Mouse (Mus musculus): Measurements from ENCODE around the gene Odf3. TPM values are rescaled to one million over a fixed set of nuclear protein-coding genes. Genes with fewer than 3 reads are reported as not detected.
"Not testable (repeated sequence)": the region's sequence is repeated elsewhere in the genome, so short reads cannot be mapped to it uniquely, and the experiment has no call there.

The Odf3 gene
- total RNA-seq, 2 experiments from 2014 or later = not detected

GRCm38 (mm10) chr7:140881696-140882468, 34.3 kb downstream of the Odf3 start, which contains the start of the genes Psmd13 and Sirt3:
TSS of gene Psmd13 (plus strand) at chr7:140881968.
TSS of gene Sirt3 (minus strand) at chr7:140882309.
- peak; percentile 93 for DNase-seq

DNA sequence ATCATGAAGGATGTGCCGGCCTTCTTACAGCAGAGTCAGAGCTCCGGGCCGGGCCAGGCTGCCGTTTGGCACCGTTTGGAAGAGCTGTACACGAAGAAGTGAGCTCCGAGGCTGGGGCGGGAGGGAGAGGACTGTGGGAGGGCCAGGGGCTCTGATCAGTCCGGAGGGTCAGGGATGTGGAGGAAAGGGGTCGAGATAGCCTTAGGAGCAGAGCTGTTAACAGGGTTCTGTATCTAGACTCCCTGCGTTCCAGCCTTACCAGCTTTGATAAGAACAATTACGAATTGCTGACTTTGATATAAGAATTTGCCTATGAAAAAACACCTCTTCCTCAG, 34.8 kb downstream of the Odf3 start:
- no peak for DNase-seq

GRCm38 (mm10) chr7:140890636-140891035, 43.0 kb downstream of the Odf3 start:
- not testable (repeated sequence) for DNase-seq

- DNase-seq = no peak
Observed at GRCm38 (mm10) chr7:140894031-140894430, 46.4 kb downstream of the Odf3 start.

- no peak for DNase-seq
Observed at GRCm38 (mm10) chr7:140894611-140895010, 47.0 kb downstream of the Odf3 start.

GRCm38 (mm10) chr7:140897863-140898262, 50.3 kb downstream of the Odf3 start:
- DNase-seq = no peak

GRCm38 (mm10) chr7:140899121-140899520, 51.5 kb downstream of the Odf3 start:
- no peak for DNase-seq

DNA sequence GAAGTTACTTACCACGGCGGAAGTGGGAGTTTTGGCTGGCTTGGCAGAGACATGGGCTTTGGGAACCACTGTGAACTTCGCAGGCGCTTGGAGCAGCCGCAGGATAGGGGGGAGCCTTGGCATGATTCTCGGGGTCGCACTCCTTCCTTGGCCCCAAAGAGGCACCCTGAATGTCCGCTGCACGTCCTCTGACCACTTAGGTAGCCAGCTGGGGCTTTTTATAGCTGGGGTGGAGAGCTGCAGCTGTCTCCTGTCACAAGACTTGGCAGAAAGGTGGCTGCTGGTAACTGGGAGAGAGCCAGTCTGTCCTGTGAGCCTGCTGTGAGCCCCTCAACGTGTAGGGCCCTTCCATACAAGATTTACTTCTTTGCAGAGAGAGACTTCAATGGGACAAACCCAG, 52.6 kb downstream of the Odf3 start, which contains the start of gene Cox8b:
TSS of gene Cox8b (minus strand) at position 227 of the 400 bp plus-strand sequence.
- no peak for DNase-seq

Other genes with a start within 250 kb of the Odf3 start
- under 1 TPM; 0.43 to 0.45 TPM for gene Olfr46, start 246.5 kb upstream of the Odf3 start, total RNA-seq (2021)
- under 1 TPM in 1 of 2 experiments, not detected in 1; 0.37 TPM for gene Olfr61, start 218.8 kb upstream of the Odf3 start, total RNA-seq (2021)
- gene Olfr53, start 201.4 kb upstream of the Odf3 start, total RNA-seq (2021) = not detected
- under 1 TPM; 0.17 to 0.43 TPM for gene Olfr539, start 187.9 kb upstream of the Odf3 start, total RNA-seq (2021)
- under 1 TPM; 0.10 TPM for gene Olfr45, start 165.9 kb upstream of the Odf3 start, total RNA-seq (2021)
- not detected for gene Olfr541, start 150.5 kb upstream of the Odf3 start, total RNA-seq (2021)
- gene Cyp2e1, start 84.1 kb upstream of the Odf3 start, total RNA-seq (2021) = not detected
- gene Syce1, start 60.0 kb upstream of the Odf3 start, total RNA-seq (2021) = under 1 TPM in 1 of 2 experiments, not detected in 1; 0.40 TPM
- gene Zfp941, start 25.6 kb upstream of the Odf3 start, total RNA-seq (2021) = 10 to 100 TPM; 12.3 to 13.3 TPM
- 1 to 10 TPM; 1.8 to 2.9 TPM for gene Urah, start 12.8 kb upstream of the Odf3 start, total RNA-seq (2021)
- gene Scgb1c1, start 2.3 kb upstream of the Odf3 start, total RNA-seq (2021) = not detected
- not detected for gene Gm45785, start 8.5 kb downstream of the Odf3 start, total RNA-seq (2021)
- 10 to 100 TPM; 76.8 to 83.7 TPM for gene Ric8a, start 9.2 kb downstream of the Odf3 start, total RNA-seq (2021)
- gene Bet1l, start 9.8 kb downstream of the Odf3 start, total RNA-seq (2021) = 10 to 100 TPM; 27.2 to 28.1 TPM
- 100 to 1,000 TPM; 113 to 119 TPM for gene Psmd13, start 34.2 kb downstream of the Odf3 start, total RNA-seq (2021)
- 10 to 100 TPM; 64.6 to 71.8 TPM for gene Sirt3, start 34.5 kb downstream of the Odf3 start, total RNA-seq (2021)
- 1 to 10 TPM; 1.2 to 1.3 TPM for gene Cox8b, start 52.6 kb downstream of the Odf3 start, total RNA-seq (2021)
- gene Nlrp6, start 73.1 kb downstream of the Odf3 start, total RNA-seq (2021) = under 1 TPM; 0.30 to 0.35 TPM
- 1 to 10 TPM; 3.9 to 4.0 TPM for gene Pgghg, start 93.6 kb downstream of the Odf3 start, total RNA-seq (2021)
- gene Ifitm5, start 102.5 kb downstream of the Odf3 start, total RNA-seq (2021) = not detected
- not detected for gene Gm45717, start 108.1 kb downstream of the Odf3 start, total RNA-seq (2021)
- gene Ifitm2, start 108.2 kb downstream of the Odf3 start, total RNA-seq (2021) = 10 to 100 TPM in 1 of 2 experiments, 1 to 10 TPM in 1; 8.4 to 14.1 TPM
- 1 to 10 TPM; 1.6 to 3.8 TPM for gene Ifitm1, start 119.4 kb downstream of the Odf3 start, total RNA-seq (2021)
- 10 to 100 TPM; 11.1 to 11.4 TPM for gene Ifitm3, start 163.0 kb downstream of the Odf3 start, total RNA-seq (2021)
- under 1 TPM in 1 of 2 experiments, not detected in 1; 0.63 TPM for gene Ifitm6, start 170.1 kb downstream of the Odf3 start, total RNA-seq (2021)
- not detected for gene Gm17387, start 181.3 kb downstream of the Odf3 start, total RNA-seq (2021)
- 10 to 100 TPM; 92.2 to 92.3 TPM for gene B4galnt4, start 213.3 kb downstream of the Odf3 start, total RNA-seq (2021)
- gene Pkp3, start 230.4 kb downstream of the Odf3 start, total RNA-seq (2021) = not detected

Data from layer of hippocampus, postnatal 36 days (tissue).